Mouse (Mus musculus) CH12.LX (cell line): ENCODE results near the gene Il27.

Experiments
- CTCF ChIP-seq, 2 experiments: IDR thresholded peaks in 1 of 2; conservative IDR thresholded peaks in 1 of 2; 2 replicates each; pipeline ENCODE4 v1.5.1; 2011 to 2012; ENCODE audit warnings: low read depth in 2 of 2, low read length in 2 of 2, improper control_type of control experiment in 1 of 2, inconsistent platforms in 1 of 2, mild to moderate bottlenecking in 1 of 2, moderate library complexity in 1 of 2
- ELF1 ChIP-seq: IDR thresholded peaks from 2 replicates; pipeline ENCODE4 v1.6.1; 2014; ENCODE audit warnings: low read depth, mild to moderate bottlenecking, inconsistent platforms, low read length, improper control_type of control experiment
- EP300 ChIP-seq: IDR thresholded peaks from 2 replicates; pipeline ENCODE4 v1.6.1; 2011; ENCODE audit warnings: low read length, improper control_type of control experiment
- GABPA ChIP-seq: IDR thresholded peaks from 2 replicates; pipeline ENCODE4 v1.6.1; 2012; ENCODE audit warnings: low read depth, low read length, improper control_type of control experiment, inconsistent platforms; ENCODE audit not compliant: insufficient replicate concordance
- KAT2A ChIP-seq: IDR thresholded peaks from 2 replicates; pipeline ENCODE4 v1.6.1; 2012; ENCODE audit warnings: low read length, improper control_type of control experiment, inconsistent platforms; ENCODE audit not compliant: insufficient replicate concordance
- MAFK ChIP-seq: IDR thresholded peaks from 2 replicates; pipeline ENCODE4 v1.6.1; 2011; ENCODE audit warnings: low read length, improper control_type of control experiment; ENCODE audit not compliant: insufficient replicate concordance
- MAX ChIP-seq: IDR thresholded peaks from 2 replicates; pipeline ENCODE4 v1.6.1; 2011; ENCODE audit warnings: low read length, improper control_type of control experiment
- MYC ChIP-seq: IDR thresholded peaks from 2 replicates; pipeline ENCODE4 v1.6.1; 2011; ENCODE audit warnings: low read depth, mild to moderate bottlenecking, improper control_type of control experiment, low read length
- POLR2A ChIP-seq: IDR thresholded peaks from 2 replicates; pipeline ENCODE4 v1.6.1; 2011; ENCODE audit warnings: low read depth, mild to moderate bottlenecking, improper control_type of control experiment, low read length
- TBP ChIP-seq: conservative IDR thresholded peaks from 2 replicates; pipeline ENCODE4 v1.6.1; 2011; ENCODE audit warnings: low read depth, low read length, improper control_type of control experiment
- USF1 ChIP-seq: IDR thresholded peaks from 2 replicates; pipeline ENCODE4 v1.6.1; 2014; ENCODE audit warnings: low read depth, mild to moderate bottlenecking, inconsistent platforms, low read length, improper control_type of control experiment
- ZC3H11A ChIP-seq: IDR thresholded peaks from 2 replicates; pipeline ENCODE4 v1.6.1; 2012; ENCODE audit warnings: low read depth, mild to moderate bottlenecking, inconsistent platforms, low read length, improper control_type of control experiment

DNA sequence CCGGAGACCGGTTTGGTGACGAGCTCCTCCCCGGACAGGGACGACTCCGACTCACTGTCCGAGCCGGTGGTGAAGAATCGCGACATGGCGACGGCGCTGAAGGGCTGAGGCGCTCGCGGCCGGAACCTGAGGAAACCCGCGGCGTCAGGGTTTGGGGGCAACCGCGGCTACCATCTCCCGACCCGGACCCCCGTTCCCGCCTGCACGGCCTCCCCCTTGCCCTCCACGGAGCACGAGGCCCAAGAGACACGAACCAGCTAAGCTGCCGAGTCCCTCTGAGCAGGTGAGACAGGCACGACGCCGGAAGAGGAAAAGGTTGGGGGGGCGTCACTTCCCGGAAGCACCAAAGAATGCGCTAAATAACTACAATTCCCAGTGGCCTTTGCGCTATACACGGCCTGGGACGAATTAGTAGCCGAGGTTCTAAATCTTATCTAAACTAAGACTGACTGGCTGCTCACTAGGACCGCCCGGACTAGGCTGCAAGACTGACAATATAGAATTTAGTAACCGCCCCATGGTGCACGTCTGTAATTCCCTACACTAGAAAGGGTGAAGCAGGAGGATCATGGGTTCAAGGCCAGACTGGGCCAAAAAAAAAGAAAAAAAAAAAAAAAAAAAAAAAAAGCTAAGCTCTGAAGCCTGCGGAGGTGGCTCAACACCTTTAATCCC, 28.5 kb downstream of the Il27 start, which contains the start of gene Eif3c:
- TF ChIP-seq EP300 (no peak), MYC (no peak), GABPA (peak; percentile 38; the same call in 1 of the 2 replicates), TBP (peak; percentile 82), POLR2A (peak; percentile 96), MAFK (no peak), ELF1 (peak; percentile 92), MAX (peak; percentile 70; the same call in 1 of the 2 replicates), CTCF (conservative IDR thresholded peaks at IDR 0.05 in 1 of 2, IDR thresholded peaks at IDR 0.05 in 1 of 2; ENCODE audit: low read depth in 2 of 2, low read length in 2 of 2) (no peak), KAT2A (peak; percentile 96), ZC3H11A (no peak), USF1 (no peak)
